Mouse (Mus musculus) CD4-positive, CD25-positive, alpha-beta regulatory T cell, adult 2 months (primary cell): ENCODE results near the gene Abhd4.

Experiments
- DNase-seq: peaks from one replicate; pipeline ENCODE4 v3.0.0-alpha.2; 2012; ENCODE audit warnings: low read depth, low spot score

The Abhd4 gene

GRCm38 (mm10) chr14:54239002-54239736 lies 14.8 kb upstream of the Abhd4 start:
- peak; percentile 93 for DNase-seq

GRCm38 (mm10) chr14:54240542-54240941 lies 13.4 kb upstream of the Abhd4 start:
- no peak for DNase-seq

- DNase-seq = peak; percentile 51
Observed at GRCm38 (mm10) chr14:54244183-54244582, 9.8 kb upstream of the Abhd4 start.

- no peak for DNase-seq
Observed at GRCm38 (mm10) chr14:54246232-54246631, 7.8 kb upstream of the Abhd4 start.

- no peak for DNase-seq
Observed at GRCm38 (mm10) chr14:54249326-54249725, 4.7 kb upstream of the Abhd4 start.

- no peak for DNase-seq
Observed at GRCm38 (mm10) chr14:54250122-54250521, 3.9 kb upstream of the Abhd4 start.

GRCm38 (mm10) chr14:54254670-54255202 lies 748 bp downstream of the Abhd4 start:
- DNase-seq = no peak

- no peak for DNase-seq
Observed at GRCm38 (mm10) chr14:54258131-54258670, 4.2 kb downstream of the Abhd4 start.

- DNase-seq = peak; percentile 82
Observed at GRCm38 (mm10) chr14:54259003-54259721, 5.2 kb downstream of the Abhd4 start.

GRCm38 (mm10) chr14:54259722-54260085 lies 5.7 kb downstream of the Abhd4 start:
- DNase-seq = no peak

- no peak for DNase-seq
Observed at GRCm38 (mm10) chr14:54260196-54260595, 6.2 kb downstream of the Abhd4 start.

- no peak for DNase-seq
Observed at GRCm38 (mm10) chr14:54261386-54261785, 7.4 kb downstream of the Abhd4 start.

- DNase-seq = no peak
Observed at GRCm38 (mm10) chr14:54262622-54263021, 8.6 kb downstream of the Abhd4 start.

- no peak for DNase-seq
Observed at GRCm38 (mm10) chr14:54263099-54263498, 9.1 kb downstream of the Abhd4 start.

GRCm38 (mm10) chr14:54264231-54264630 lies 10.2 kb downstream of the Abhd4 start:
- DNase-seq = no peak

- no peak for DNase-seq
Observed at GRCm38 (mm10) chr14:54265093-54265492, 11.1 kb downstream of the Abhd4 start.

GRCm38 (mm10) chr14:54265951-54266350 lies 12.0 kb downstream of the Abhd4 start:
- no peak for DNase-seq

- no peak for DNase-seq
Observed at GRCm38 (mm10) chr14:54267966-54268365, 14.0 kb downstream of the Abhd4 start.

- DNase-seq = no peak
Observed at GRCm38 (mm10) chr14:54269566-54269965, 15.6 kb downstream of the Abhd4 start.

- DNase-seq = no peak
Observed at GRCm38 (mm10) chr14:54270413-54270812, 16.4 kb downstream of the Abhd4 start.

GRCm38 (mm10) chr14:54271976-54272606 lies 18.1 kb downstream of the Abhd4 start:
- DNase-seq = no peak

GRCm38 (mm10) chr14:54272696-54273095 lies 18.7 kb downstream of the Abhd4 start:
- DNase-seq = no peak
